Mouse (Mus musculus): Measurements from ENCODE around the gene Acot12. TPM values are rescaled to one million over a fixed set of nuclear protein-coding genes. Genes with fewer than 3 reads are reported as not detected.

The Acot12 gene
- total and polyA plus RNA-seq, 2 experiments: 57.1 to 121 TPM

DNA sequence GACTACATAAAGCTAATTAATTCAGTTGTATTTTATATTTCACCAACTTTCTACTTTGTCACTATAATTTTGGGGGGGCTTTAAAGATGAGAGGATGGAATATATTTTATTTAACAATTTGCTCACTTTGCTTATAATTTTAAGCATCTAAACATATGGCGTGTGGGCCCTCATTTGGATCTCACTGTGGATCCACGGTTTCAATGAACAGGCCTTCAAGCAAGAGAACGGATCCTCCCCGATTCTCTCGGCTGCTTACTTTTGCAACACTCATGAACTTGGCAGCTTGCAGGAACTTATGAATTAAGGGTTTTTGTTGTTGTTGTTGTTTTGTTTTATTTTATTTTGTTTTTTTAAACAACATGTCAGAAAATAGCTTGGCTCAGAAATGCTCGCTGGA, 21.8 kb upstream of the Acot12 start:
- no peak overlapping the region for H3K4me3 ChIP-seq (ENCODE audit: insufficient read depth, low read depth, low read length)
- peaks cover 3% of the 10 kb centered on the region; the same call in 1 of the 2 replicates for H3K4me1 ChIP-seq (ENCODE audit: control insufficient read depth, insufficient read depth, low read length)
- TF ChIP-seq POLR2A (IDR thresholded peaks at IDR 0.05; ENCODE audit: extremely low read depth, insufficient read depth, low read length) (no peak), CTCF (IDR thresholded peaks at IDR 0.05; ENCODE audit: low read depth, low read length) (no peak)
- no peak for DNase-seq (ENCODE audit: extremely low read depth, low read depth, low spot score)
- H3K27ac ChIP-seq (replicated peaks; ENCODE audit: insufficient read depth, low read depth, low read length): no peak overlapping the region
- 94% methylated on average over 6 of the region's 6 CpGs for WGBS
- no peak overlapping the region for H3K9ac ChIP-seq (ENCODE audit: low read depth, low read length)
- H3K79me2 ChIP-seq (ENCODE audit: control insufficient read depth, insufficient read depth, low read length): no peaks in the 10 kb centered on the region
- no peaks in the 10 kb centered on the region for H3K36me3 ChIP-seq (ENCODE audit: control insufficient read depth, insufficient read depth, low read length)
- no peaks in the 10 kb centered on the region for H3K27me3 ChIP-seq (ENCODE audit: control insufficient read depth, insufficient read depth, low read length)

DNA sequence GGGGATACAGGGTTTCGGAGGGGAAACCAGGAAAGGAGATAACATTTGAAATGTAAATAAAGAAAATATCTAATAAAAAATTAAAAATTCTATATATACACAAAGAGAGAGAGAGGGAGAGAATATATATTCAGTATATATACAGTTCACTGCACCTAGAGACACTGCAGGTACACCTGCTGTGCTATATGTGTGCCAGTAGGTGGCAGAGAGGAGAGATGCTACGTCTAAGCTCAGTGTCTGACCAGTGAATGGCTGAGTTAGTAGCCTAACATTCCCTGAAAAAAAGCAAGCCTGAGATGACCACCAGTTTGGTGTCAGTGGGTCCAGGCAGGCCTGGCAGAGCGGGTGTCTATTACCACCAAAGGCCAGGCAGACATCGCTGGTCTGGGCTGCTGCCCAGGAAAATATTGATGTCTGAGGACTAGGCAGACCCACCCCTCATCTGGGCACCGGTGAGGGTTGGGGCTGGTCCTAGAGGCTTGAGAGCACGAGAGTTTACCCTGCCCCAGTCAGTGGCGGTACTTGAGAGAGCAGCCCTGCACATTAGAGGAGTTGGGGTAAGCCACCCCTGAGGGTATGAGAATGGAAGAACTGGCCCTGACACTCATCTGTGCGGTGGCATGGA, 18.1 kb upstream of the Acot12 start:
- Histone ChIP-seq H3K36me3 (ENCODE audit: control insufficient read depth, insufficient read depth, low read length) (no peaks in the 10 kb centered on the region), H3K27me3 (ENCODE audit: control insufficient read depth, insufficient read depth, low read length) (no peaks in the 10 kb centered on the region), H3K9ac (ENCODE audit: low read depth, low read length) (peak overlapping the region; percentile 34; the same call in 1 of the 2 replicates), H3K4me1 (ENCODE audit: control insufficient read depth, insufficient read depth, low read length) (peaks cover 5% of the 10 kb centered on the region; the same call in 1 of the 2 replicates), H3K27ac (replicated peaks; ENCODE audit: insufficient read depth, low read depth, low read length) (no peak overlapping the region), H3K79me2 (ENCODE audit: control insufficient read depth, insufficient read depth, low read length) (no peaks in the 10 kb centered on the region), H3K4me3 (ENCODE audit: insufficient read depth, low read depth, low read length) (no peak overlapping the region)
- TF ChIP-seq CTCF (IDR thresholded peaks at IDR 0.05; ENCODE audit: low read depth, low read length): peak; percentile 65; the same call in 1 of the 2 replicates
- no peak for TF ChIP-seq POLR2A (IDR thresholded peaks at IDR 0.05; ENCODE audit: extremely low read depth, insufficient read depth, low read length)
- DNase-seq (ENCODE audit: extremely low read depth, low read depth, low spot score): peak; percentile 65
- WGBS: 36% methylated on average over 8 of the region's 8 CpGs

DNA sequence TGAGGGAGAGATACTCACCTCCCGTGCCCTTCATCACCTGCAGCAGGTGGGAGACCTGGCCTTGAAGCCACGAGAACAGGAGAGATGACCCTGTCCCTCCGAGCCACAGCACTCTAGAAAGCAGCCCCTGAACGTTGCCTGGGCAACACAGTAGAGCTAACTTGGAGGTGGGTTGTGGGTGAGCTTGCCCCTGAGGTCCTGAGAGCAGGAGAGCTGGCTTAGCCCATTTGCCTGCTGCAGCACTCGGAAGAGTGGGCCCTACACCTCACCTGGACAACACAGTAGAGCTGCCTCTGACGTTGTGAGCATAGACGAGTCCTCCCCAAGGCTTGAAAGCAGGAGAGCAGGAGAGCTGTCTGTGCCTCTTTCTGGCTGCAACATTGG, 17.6 kb upstream of the Acot12 start:
- no peaks in the 10 kb centered on the region for H3K79me2 ChIP-seq (ENCODE audit: control insufficient read depth, insufficient read depth, low read length)
- no peak overlapping the region for H3K4me3 ChIP-seq (ENCODE audit: insufficient read depth, low read depth, low read length)
- TF ChIP-seq POLR2A (IDR thresholded peaks at IDR 0.05; ENCODE audit: extremely low read depth, insufficient read depth, low read length): no peak
- no peak for DNase-seq (ENCODE audit: extremely low read depth, low read depth, low spot score)
- H3K27me3 ChIP-seq (ENCODE audit: control insufficient read depth, insufficient read depth, low read length): no peaks in the 10 kb centered on the region
- H3K27ac ChIP-seq (replicated peaks; ENCODE audit: insufficient read depth, low read depth, low read length): no peak overlapping the region
- peaks cover 5% of the 10 kb centered on the region; the same call in 1 of the 2 replicates for H3K4me1 ChIP-seq (ENCODE audit: control insufficient read depth, insufficient read depth, low read length)
- no peak overlapping the region for H3K9ac ChIP-seq (ENCODE audit: low read depth, low read length)
- no peaks in the 10 kb centered on the region for H3K36me3 ChIP-seq (ENCODE audit: control insufficient read depth, insufficient read depth, low read length)
- WGBS: 72% methylated on average over 7 of the region's 7 CpGs

DNA sequence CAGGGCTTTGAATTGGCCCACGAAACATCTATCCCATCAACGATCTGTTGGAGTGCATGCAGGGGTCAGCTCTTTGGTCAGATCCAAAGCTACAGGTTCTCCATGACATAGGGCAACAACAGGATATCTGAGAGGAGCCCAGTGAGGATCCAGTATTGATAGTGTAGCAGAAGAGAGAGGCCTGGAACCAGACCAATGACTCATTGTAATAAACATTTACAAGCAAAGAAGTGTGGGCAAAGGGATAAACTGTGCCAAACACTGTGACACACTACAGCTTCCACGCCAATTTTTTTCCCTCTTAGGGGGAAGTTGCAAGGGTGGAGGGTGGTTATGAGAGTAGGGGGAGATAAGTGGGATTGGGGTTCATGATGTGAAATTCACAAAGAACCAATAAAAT, 17.1 kb upstream of the Acot12 start:
- WGBS: 35% methylated on average over 3 of the region's 3 CpGs
- Histone ChIP-seq H3K4me1 (ENCODE audit: control insufficient read depth, insufficient read depth, low read length) (peaks cover 5% of the 10 kb centered on the region; the same call in 1 of the 2 replicates), H3K27ac (replicated peaks; ENCODE audit: insufficient read depth, low read depth, low read length) (no peak overlapping the region), H3K27me3 (ENCODE audit: control insufficient read depth, insufficient read depth, low read length) (no peaks in the 10 kb centered on the region), H3K36me3 (ENCODE audit: control insufficient read depth, insufficient read depth, low read length) (no peaks in the 10 kb centered on the region), H3K4me3 (ENCODE audit: insufficient read depth, low read depth, low read length) (no peak overlapping the region), H3K9ac (ENCODE audit: low read depth, low read length) (no peak overlapping the region), H3K79me2 (ENCODE audit: control insufficient read depth, insufficient read depth, low read length) (no peaks in the 10 kb centered on the region)
- no peak for DNase-seq (ENCODE audit: extremely low read depth, low read depth, low spot score)
- TF ChIP-seq POLR2A (IDR thresholded peaks at IDR 0.05; ENCODE audit: extremely low read depth, insufficient read depth, low read length) (no peak), CTCF (IDR thresholded peaks at IDR 0.05; ENCODE audit: low read depth, low read length) (no peak)

DNA sequence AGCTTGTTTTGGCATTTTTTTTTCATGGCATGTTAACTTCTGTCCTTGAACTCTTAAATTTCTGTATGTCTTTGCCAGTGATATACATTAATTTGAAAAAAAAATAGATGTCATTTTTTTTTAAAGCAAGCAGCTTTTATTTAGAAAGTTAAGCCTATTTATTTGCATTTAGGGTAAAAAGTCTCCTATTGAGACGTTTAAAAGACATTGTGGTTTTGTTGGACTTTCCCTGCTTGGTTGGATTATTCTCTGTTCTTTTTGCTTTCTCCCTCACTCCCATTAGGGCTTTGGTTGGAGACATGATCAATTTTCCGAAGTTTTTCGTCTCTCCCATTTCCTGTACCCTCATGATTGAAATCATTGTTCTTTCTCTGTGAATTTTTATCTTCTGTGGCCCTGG, 16.2 kb upstream of the Acot12 start:
- H3K4me1 ChIP-seq (ENCODE audit: control insufficient read depth, insufficient read depth, low read length): peaks cover 5% of the 10 kb centered on the region; the same call in 1 of the 2 replicates
- no peak overlapping the region for H3K4me3 ChIP-seq (ENCODE audit: insufficient read depth, low read depth, low read length)
- no peaks in the 10 kb centered on the region for H3K79me2 ChIP-seq (ENCODE audit: control insufficient read depth, insufficient read depth, low read length)
- H3K27ac ChIP-seq (replicated peaks; ENCODE audit: insufficient read depth, low read depth, low read length): no peak overlapping the region
- no peak overlapping the region for H3K9ac ChIP-seq (ENCODE audit: low read depth, low read length)
- 80% methylated on average over 3 of the region's 3 CpGs for WGBS
- DNase-seq (ENCODE audit: extremely low read depth, low read depth, low spot score): no peak
- TF ChIP-seq CTCF (IDR thresholded peaks at IDR 0.05; ENCODE audit: low read depth, low read length) (no peak), POLR2A (IDR thresholded peaks at IDR 0.05; ENCODE audit: extremely low read depth, insufficient read depth, low read length) (no peak)
- no peaks in the 10 kb centered on the region for H3K36me3 ChIP-seq (ENCODE audit: control insufficient read depth, insufficient read depth, low read length)
- H3K27me3 ChIP-seq (ENCODE audit: control insufficient read depth, insufficient read depth, low read length): no peaks in the 10 kb centered on the region

DNA sequence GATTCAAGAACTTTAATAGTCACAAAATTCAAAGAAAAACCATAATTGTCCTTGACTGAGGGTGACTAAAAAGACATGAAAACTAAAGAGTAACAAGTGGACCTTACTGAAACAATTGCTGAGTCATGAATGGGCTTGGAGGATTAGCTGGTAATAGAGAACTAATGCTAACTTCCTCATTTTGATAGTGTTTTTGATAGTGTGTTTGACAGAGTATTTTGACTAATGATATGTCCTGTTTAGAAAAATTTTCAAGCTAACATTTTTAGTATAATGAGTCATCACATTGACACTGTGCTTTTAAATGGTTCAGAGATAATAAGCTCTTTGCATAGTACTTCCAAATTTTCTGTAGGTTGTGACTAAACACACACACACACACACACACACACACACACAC, 13.4 kb upstream of the Acot12 start:
- no peaks in the 10 kb centered on the region for H3K79me2 ChIP-seq (ENCODE audit: control insufficient read depth, insufficient read depth, low read length)
- no peak overlapping the region for H3K4me3 ChIP-seq (ENCODE audit: insufficient read depth, low read depth, low read length)
- TF ChIP-seq POLR2A (IDR thresholded peaks at IDR 0.05; ENCODE audit: extremely low read depth, insufficient read depth, low read length) (no peak), CTCF (IDR thresholded peaks at IDR 0.05; ENCODE audit: low read depth, low read length) (no peak)
- H3K9ac ChIP-seq (ENCODE audit: low read depth, low read length): no peak overlapping the region
- no peak overlapping the region for H3K27ac ChIP-seq (replicated peaks; ENCODE audit: insufficient read depth, low read depth, low read length)
- no peaks in the 10 kb centered on the region for H3K36me3 ChIP-seq (ENCODE audit: control insufficient read depth, insufficient read depth, low read length)
- no peaks in the 10 kb centered on the region for H3K27me3 ChIP-seq (ENCODE audit: control insufficient read depth, insufficient read depth, low read length)
- no peak for DNase-seq (ENCODE audit: extremely low read depth, low read depth, low spot score)
- peaks cover 5% of the 10 kb centered on the region; the same call in 1 of the 2 replicates for H3K4me1 ChIP-seq (ENCODE audit: control insufficient read depth, insufficient read depth, low read length)

Data from liver, adult 2 months (tissue).